Mouse (Mus musculus) neural tube, embryonic 14.5 days (tissue): ENCODE data around the gene Hist1h4c. TPM values are rescaled to one million over a fixed set of nuclear protein-coding genes. Genes with fewer than 3 reads are reported as not detected.

Experiments used
- ATAC-seq: fragments of 200-750 bp; cut with Nextera tagmentation; 2 replicates; pipeline ENCODE4 v1.8.0; 2017; ENCODE audit warnings: low read depth, mild to moderate bottlenecking, moderate TSS enrichment, moderate library complexity
- H3K27ac ChIP-seq: fragments of 300-500 bp; sonication (generic); 2 replicates; pipeline ENCODE4 v1.5.1; 2014; ENCODE audit warnings: low read depth, mild to moderate bottlenecking, control low read depth, low read length, moderate library complexity, mixed read lengths
- H3K27me3 ChIP-seq: fragments of 300-500 bp; sonication (generic); 2 replicates; pipeline ENCODE4 v1.6.1; 2014; ENCODE audit warnings: low read length; ENCODE audit not compliant: control insufficient read depth, insufficient read depth
- H3K36me3 ChIP-seq: fragments of 300-500 bp; sonication (generic); 2 replicates; pipeline ENCODE4 v1.6.1; 2014; ENCODE audit warnings: low read length, mixed read lengths; ENCODE audit not compliant: control insufficient read depth, insufficient read depth
- H3K4me1 ChIP-seq: fragments of 300-500 bp; sonication (generic); 2 replicates; pipeline ENCODE4 v1.6.1; 2014; ENCODE audit warnings: low read length; ENCODE audit not compliant: control insufficient read depth, insufficient read depth
- H3K4me2 ChIP-seq: fragments of 300-500 bp; sonication (generic); 2 replicates; pipeline ENCODE4 v1.6.1; 2014; ENCODE audit warnings: mild to moderate bottlenecking, low read depth, low read length, control low read depth
- H3K4me3 ChIP-seq: fragments of 300-500 bp; sonication (generic); 2 replicates; pipeline ENCODE4 v1.5.1; 2014; ENCODE audit warnings: low read depth, low read length, control low read depth, mixed read lengths
- H3K9ac ChIP-seq: fragments of 300-500 bp; sonication (generic); replicated peaks from 2 replicates; pipeline ENCODE4 v1.6.1; 2014; ENCODE audit warnings: low read depth, mild to moderate bottlenecking, control low read depth, low read length, mixed read lengths
- H3K9me3 ChIP-seq: fragments of 300-500 bp; sonication (generic); 2 replicates; pipeline ENCODE4 v1.6.1; 2016; ENCODE audit warnings: low read length; ENCODE audit not compliant: control insufficient read depth
- whole genome bisulfite sequencing: fragments of 180-500 bp; shearing (Covaris S2); extraction: QIAGEN DNeasy Blood & Tissue Kit; methylation state at CpG from one replicate; pipeline ENCODE4 v1.1.7; 2014; 5-methylcytosine and 5-hydroxymethylcytosine counted together
- polyA plus RNA-seq: library from polyadenylated mRNA; unstranded; fragments of >200 nt; fragmentation: Nextera tagmentation; extraction: Ambion mirVana; gene quantifications from 2 replicates; pipeline ENCODE4 v1.2.1, GENCODE M21; 2014

The Hist1h4c gene
- polyA plus RNA-seq, 1 experiment from 2014 or later, result 3.5 TPM

DNA sequence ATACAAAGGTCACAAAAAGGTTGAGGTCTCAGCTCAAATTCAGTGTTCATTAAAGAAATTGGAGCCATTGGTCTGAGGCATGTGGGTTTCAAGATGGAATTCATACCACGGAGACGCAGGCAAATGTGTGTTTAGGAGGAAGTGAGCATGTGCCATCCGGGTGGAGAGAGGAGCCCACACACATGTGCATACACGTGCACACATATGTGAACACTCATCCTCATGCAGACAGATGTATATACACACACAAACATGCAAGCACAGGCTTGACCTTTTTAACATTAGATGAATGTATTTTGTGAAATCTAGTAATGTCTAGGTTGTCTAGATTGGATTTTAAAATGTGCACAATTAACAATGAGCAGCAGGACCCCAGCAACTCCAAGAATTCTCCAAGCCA lies 4.0 kb upstream of the Hist1h4c start:
- ATAC-seq, result no peak

DNA sequence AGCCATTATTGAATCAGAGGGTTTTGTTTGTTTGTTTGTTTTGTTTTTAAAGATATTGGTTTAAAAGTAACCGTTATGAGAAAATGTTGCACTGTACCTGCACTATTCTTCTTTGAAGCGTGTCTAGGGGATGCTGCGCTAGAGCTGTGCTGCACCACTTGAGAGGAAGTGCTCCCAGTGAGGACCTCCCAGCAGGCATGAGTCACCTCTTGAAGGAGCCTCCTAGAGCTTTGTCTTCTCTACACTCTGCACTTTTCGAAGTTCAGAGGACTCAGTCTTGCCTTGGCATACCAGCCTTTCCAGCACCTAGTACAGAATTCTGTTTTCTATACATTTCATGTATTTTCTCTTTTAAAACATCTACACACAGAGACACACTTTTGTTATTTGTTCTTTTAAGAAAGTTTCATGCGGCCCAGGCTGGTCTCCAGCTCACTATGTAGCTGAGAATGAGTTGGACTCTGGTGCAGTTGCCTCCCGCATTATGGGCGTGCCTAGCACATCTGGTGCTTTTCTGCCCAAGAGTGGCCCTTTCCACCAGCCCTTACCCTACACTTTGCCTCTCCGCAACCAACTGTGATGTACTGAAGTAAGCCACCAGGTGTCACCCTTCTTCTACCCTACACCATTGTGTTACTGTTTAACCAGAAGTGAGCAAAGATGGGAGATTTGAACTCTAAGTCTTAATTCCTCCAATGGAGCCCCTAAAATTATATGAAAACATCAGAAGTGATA lies 2.7 kb upstream of the Hist1h4c start:
- Histone ChIP-seq H3K36me3 (no peaks in the 10 kb centered on the region), H3K9ac (no peak overlapping the region), H3K4me3 (no peak overlapping the region), H3K27ac (no peak overlapping the region), H3K4me1 (peaks cover 3% of the 10 kb centered on the region; the same call in 1 of the 2 replicates), H3K4me2 (no peak overlapping the region), H3K27me3 (no peaks in the 10 kb centered on the region), H3K9me3 (no peaks in the 10 kb centered on the region)
- 31% methylated on average over 8 of the region's 8 CpGs for WGBS
- peak; percentile 45; the same call in 1 of the 2 replicates for ATAC-seq

More for the DNA sequence above, 4.0 kb upstream of the Hist1h4c start:
- Histone ChIP-seq H3K9me3 (no peaks in the 10 kb centered on the region), H3K27ac (no peak overlapping the region), H3K36me3 (no peaks in the 10 kb centered on the region), H3K4me2 (no peak overlapping the region), H3K4me1 (peaks cover 3% of the 10 kb centered on the region; the same call in 1 of the 2 replicates), H3K4me3 (no peak overlapping the region), H3K9ac (no peak overlapping the region), H3K27me3 (no peaks in the 10 kb centered on the region)
- 86% methylated on average over 4 of the region's 4 CpGs for WGBS

DNA sequence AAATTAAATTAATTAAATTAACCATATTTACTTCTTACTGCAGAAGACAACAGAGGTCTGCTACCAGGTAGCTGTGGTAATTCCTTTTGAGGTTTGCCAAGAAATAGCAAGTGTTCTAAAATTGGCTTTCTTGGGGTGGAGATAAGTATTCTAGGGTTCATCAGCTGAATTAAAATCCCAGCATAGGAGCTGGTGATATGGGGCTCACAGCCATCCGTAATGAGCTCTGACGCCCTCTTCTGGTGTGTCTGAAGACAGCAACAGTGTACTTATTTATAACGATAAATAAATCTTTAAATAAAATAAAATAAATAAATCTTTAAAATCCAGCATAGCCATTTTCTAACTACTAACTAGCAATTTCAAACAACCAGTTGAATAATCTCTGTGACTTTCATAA lies 1.5 kb upstream of the Hist1h4c start:
- no peak overlapping the region for H3K9ac ChIP-seq
- H3K27me3 ChIP-seq, result no peaks in the 10 kb centered on the region
- 71% methylated on average over 3 of the region's 3 CpGs for WGBS
- ATAC-seq, result no peak
- no peaks in the 10 kb centered on the region for H3K9me3 ChIP-seq
- no peaks in the 10 kb centered on the region for H3K36me3 ChIP-seq
- H3K27ac ChIP-seq, result no peak overlapping the region
- H3K4me1 ChIP-seq, result peaks cover 3% of the 10 kb centered on the region; the same call in 1 of the 2 replicates
- H3K4me3 ChIP-seq, result no peak overlapping the region
- H3K4me2 ChIP-seq, result no peak overlapping the region

DNA sequence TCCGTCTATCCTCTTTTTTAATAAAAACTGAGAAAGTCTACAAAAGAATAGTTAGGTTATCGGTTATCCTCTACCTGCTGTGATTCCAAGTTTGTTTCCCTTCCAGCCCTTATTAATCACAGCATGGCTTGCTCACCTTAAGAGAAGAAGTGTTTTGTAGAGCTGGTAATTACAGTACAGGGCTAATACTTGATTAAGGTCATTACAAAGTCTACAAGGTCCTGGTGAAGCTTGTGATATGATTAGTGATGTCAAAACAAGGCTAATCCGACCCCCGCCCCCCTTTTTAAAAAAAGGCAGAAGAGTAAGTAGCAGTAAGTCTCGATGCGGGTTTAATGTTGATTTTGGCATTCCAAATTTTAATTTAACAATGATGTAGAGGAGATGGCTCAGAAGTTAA lies 742 bp upstream of the Hist1h4c start:
- WGBS, result 81% methylated on average over 6 of the region's 6 CpGs
- Histone ChIP-seq H3K9ac (no peak overlapping the region), H3K27ac (peak overlapping the region; percentile 84; the same call in 1 of the 2 replicates), H3K27me3 (no peaks in the 10 kb centered on the region), H3K9me3 (no peaks in the 10 kb centered on the region), H3K4me2 (0 out of 2 replicates have a peak overlapping the region, but pooled peaks have one; percentile 63), H3K36me3 (no peaks in the 10 kb centered on the region), H3K4me1 (peaks cover 3% of the 10 kb centered on the region; the same call in 1 of the 2 replicates), H3K4me3 (peak overlapping the region; percentile 11; the same call in 1 of the 2 replicates)
- no peak for ATAC-seq

DNA sequence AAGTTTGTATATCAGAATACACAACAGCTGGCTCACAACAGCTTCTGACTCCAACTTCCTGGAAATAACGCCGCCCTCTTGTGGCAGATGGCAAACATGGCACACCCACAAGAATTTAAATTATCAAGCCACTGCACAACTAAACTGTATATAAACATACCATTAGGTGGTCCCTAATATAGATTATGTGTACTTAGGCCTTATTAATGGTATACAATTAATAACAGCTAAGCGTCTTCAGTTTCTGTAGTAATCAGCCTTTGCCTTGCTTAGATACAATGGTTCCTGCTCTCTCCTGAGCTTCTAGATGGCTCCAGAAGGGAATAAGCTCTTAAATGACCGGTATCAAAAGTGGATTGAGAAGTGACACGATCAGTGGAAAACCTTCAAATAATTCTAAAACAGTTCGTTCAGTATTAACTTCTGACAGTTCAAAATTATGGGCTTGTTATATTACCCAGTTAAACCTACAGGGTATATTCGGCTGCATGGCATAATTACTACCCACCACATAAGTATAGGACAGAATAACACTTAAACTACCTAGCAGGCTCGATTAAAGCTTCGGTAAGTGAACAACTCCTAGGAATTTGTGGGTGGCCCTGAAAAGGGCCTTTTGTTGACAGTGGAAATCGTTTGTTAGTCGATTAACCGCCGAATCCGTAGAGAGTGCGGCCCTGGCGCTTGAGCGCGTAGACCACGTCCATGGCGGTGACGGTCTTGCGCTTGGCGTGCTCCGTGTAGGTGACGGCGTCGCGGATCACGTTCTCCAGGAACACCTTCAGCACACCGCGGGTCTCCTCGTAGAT lies 559 bp downstream of the Hist1h4c start:
- Histone ChIP-seq H3K4me2 (peak overlapping the region; percentile 63), H3K27ac (peak overlapping the region; percentile 84), H3K36me3 (no peaks in the 10 kb centered on the region), H3K9me3 (no peaks in the 10 kb centered on the region), H3K4me1 (peaks cover 3% of the 10 kb centered on the region; the same call in 1 of the 2 replicates), H3K27me3 (no peaks in the 10 kb centered on the region), H3K9ac (peak overlapping the region; percentile 33), H3K4me3 (peak overlapping the region; percentile 44)
- under 1% methylated on average over 23 of the region's 32 CpGs for WGBS
- peak; percentile 86 for ATAC-seq

DNA sequence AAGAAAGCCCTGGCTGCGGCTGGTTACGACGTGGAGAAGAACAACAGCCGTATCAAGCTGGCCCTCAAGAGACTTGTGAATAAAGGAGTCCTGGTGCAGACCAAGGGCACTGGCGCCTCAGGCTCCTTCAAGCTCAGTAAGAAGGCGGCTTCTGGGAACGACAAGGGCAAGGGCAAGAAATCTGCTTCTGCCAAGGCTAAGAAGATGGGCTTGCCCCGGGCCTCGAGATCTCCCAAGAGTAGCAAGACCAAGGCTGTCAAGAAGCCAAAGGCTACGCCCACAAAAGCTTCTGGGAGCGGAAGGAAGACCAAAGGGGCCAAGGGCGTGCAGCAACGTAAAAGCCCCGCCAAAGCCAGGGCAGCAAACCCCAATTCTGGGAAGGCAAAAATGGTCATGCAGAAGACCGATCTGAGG lies 2.2 kb downstream of the Hist1h4c start:
- no peak overlapping the region for H3K27ac ChIP-seq
- ATAC-seq, result no peak
- H3K9me3 ChIP-seq, result no peaks in the 10 kb centered on the region
- WGBS, result 54% methylated on average over 15 of the region's 15 CpGs
- no peak overlapping the region for H3K9ac ChIP-seq
- H3K4me3 ChIP-seq, result no peak overlapping the region
- no peak overlapping the region for H3K4me2 ChIP-seq
- no peaks in the 10 kb centered on the region for H3K27me3 ChIP-seq
- H3K4me1 ChIP-seq, result peaks cover 3% of the 10 kb centered on the region; the same call in 1 of the 2 replicates
- no peaks in the 10 kb centered on the region for H3K36me3 ChIP-seq

DNA sequence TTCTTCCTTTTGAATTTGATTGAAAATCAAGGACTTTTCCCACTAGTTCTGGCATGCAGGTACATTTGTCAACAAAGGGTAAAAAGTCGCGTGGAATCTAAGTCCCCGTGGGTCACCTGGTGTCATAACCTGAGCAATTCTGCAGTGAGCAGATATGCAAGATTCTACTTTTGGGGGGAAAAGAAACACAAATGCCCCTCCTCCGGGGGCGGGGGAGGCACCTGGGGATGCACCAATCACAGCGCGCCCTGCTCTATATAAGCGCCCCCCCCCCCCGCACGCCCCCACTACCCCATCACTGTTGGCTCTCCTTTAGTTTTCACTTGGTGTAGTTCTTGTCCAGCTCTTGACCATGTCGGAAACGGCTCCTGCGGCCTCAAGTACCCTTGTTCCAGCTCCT lies 2.7 kb downstream of the Hist1h4c start, which contains the start of gene Hist1h1t:
Gene Hist1h1t, plus strand, starts transcription at position 301 of the 400 bp plus-strand sequence.
- Histone ChIP-seq H3K4me3 (no peak within 1 kb of the TSS), H3K36me3 (no peaks in the 10 kb centered on the region), H3K27ac (no peak within 1 kb of the TSS), H3K4me2 (no peak within 1 kb of the TSS), H3K9ac (no peak within 1 kb of the TSS), H3K9me3 (no peaks in the 10 kb centered on the region), H3K4me1 (peaks cover 3% of the 10 kb centered on the region; the same call in 1 of the 2 replicates), H3K27me3 (no peaks in the 10 kb centered on the region)
- no peak for ATAC-seq
- WGBS, result 47% methylated on average over 13 of the region's 13 CpGs

DNA sequence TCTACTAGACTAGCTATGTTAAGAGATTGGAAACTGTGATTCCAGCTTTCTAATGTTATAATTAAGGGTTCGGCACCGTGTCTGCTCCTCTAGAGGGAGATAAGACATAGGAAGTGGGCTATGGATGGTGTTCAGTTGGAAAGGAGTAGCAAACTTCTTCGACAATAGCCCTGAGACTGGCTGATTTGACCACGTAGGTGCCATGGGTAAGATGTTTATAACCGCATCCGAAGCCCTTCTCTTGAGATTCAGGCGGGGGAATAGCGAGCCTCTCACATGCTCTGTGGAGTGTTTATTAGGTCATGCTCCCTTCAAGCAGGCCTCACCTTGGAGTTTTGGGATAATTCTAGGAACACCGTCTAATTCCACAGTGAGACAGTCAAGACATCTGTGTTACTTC lies 3.3 kb downstream of the Hist1h4c start:
- no peak for ATAC-seq
- no peak overlapping the region for H3K9ac ChIP-seq
- H3K4me1 ChIP-seq, result peaks cover 3% of the 10 kb centered on the region; the same call in 1 of the 2 replicates
- H3K9me3 ChIP-seq, result no peaks in the 10 kb centered on the region
- no peaks in the 10 kb centered on the region for H3K27me3 ChIP-seq
- 96% methylated on average over 9 of the region's 9 CpGs for WGBS
- H3K4me3 ChIP-seq, result no peak overlapping the region
- H3K27ac ChIP-seq, result no peak overlapping the region
- no peaks in the 10 kb centered on the region for H3K36me3 ChIP-seq
- no peak overlapping the region for H3K4me2 ChIP-seq
